Mouse (Mus musculus) spleen, postnatal 4 days (tissue): Measurements from ENCODE around the gene Cd19.
A peak's percentile ranks its signal among the peaks of the same experiment; 100 is the strongest.

ENCODE experiments used
- DNase-seq, 2 experiments: peaks; one replicate each; pipeline ENCODE4 v3.0.0; 2022; ENCODE audit warnings: low spot score in 2 of 2

Gene Cd19

DNA sequence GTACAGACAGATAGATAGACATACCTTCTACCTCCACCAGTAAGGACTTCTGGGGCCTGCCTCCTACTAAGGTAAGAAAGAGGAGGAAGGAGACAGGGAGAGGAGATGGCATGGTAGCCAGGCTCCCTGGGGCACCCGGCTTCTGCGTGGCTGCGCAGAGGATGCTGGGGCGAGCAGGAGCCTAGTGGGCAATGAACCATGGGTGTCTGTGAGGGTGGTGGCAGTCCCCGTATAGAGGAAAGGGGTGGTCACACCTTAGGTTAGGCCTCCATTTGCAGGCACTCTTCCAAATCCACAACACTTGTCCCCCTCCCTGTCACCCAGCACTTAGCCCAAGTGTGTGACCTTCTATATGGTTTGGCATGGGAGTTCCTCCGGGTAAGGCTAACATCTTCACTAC, at the start of gene Cd19:
TSS of gene Cd19 (minus strand) at position 165 of the 400 bp plus-strand sequence.
- peak; percentile 45 to 76 for DNase-seq

DNA sequence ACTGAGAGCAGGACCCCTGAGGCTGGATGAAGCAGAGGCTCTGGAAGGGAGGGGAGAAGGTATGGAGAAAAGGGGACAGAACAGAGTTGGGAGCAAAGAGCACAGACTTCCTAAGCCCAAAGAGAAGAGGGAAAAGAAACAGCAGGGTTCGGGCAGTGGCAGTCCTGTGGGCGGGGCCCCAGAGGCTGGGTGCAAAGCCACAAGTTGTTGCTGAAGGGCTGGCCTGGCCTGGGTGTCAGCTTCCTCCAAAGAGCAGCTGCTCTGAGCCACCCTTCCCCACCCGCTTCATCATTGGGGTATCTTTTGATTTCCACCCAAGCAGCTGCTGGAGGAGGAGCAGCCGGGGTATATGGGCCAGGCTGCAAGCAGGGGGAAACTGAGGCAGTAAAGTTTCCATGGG, 49.4 kb upstream of the Cd19 start:
- peak; percentile 49 to 74 for DNase-seq

DNA sequence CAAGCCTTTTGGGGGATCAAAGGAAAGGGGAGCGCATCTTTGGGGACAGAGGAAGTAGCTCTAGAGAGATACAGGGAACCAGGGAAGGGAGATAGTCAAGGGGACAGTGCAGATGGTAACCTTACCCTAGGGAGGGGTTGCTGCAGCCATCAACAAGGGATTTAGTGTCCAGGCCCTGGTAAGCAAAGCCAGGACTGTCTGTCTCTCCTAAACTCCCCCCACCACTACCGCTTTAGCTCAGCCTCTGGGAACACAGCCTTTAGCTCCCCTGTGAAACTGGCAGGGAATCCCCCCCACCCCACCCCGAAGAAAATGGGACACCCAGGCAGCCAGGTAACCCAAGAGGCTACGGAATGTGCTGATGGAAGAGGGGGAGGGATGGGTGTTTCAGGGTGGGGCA, 48.9 kb upstream of the Cd19 start:
- DNase-seq = no peak

DNA sequence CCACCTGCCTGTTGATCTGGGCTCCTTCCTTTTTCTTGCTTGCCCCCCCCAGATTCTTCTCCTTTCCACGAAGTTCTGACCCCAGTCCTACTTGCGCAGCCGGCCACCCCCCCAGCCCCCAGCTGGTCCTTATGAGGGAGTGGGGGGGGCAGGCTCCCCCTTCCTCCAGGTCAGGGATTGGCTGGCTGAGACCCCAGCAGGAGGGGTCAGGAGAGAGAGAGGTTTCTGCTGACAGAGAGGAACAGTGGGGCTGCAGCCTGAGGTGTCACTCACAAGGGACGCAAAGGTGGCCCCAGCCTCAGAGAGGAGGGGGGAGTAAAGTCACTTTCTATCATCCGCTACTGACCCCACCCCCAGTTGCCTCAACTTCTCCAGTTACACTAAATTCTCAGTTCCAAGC, 48.3 kb upstream of the Cd19 start, which contains the start of gene Atp2a1:
TSS of gene Atp2a1 (minus strand) at position 105 of the 400 bp plus-strand sequence.
- DNase-seq = peak in 1 of 2 experiments; percentile 61

DNA sequence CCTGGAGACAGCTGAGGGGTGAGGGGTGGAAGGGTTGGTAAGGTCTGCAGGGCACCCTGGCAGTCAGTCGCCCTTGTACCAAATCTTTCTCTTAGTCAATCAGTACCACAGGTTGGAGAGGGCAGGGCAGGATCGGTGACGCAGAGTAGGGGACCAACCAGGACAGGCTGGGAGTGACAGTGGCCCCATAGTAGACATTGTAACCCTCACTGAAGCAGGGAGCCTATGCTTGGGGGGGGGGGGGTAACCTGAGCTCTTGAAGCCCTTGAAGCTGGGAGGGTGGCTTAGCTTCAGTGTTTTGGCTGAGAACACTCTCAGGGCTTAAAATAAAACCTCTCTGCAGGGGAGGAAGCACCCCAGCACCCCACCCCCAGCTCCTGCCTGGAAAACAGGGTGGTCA, 46.9 kb upstream of the Cd19 start:
- DNase-seq = no peak

DNA sequence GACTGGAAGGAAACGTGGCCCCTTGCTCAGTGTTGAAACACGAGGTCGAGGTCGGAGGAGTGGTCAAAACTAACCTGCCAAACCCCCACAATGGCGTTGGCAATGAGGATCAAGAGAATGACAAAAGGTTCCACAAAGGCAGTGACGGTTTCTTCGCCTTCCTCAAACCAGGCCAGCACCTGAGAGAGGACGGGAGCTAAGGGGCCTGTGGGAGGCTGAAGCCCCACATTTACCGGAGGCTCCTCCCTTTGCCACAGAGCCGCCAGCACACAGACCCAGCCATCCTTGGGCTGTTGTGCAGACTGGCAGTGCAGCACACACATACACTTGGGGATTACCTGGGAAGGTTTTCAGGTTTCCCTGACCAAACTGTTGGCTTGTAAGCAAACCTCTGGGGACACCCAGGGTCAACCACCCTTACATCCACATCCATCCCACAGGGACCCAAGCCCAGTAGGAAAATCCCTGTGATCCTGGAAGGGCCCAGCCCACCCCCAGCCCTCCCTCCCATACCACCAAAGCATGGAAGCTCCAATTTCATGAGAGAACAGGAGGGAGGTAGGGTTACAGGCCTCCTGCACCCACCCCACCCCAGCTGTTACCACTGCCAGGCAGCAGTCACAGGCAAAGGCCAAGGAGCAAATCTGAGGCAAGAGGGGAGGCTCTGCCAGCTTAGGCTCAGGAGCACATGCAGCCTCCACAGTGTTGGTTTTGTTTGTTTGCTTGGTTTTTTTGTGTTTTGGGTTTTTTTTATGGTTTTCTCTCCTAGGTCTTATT, 46.1 kb upstream of the Cd19 start:
- DNase-seq = peak in 1 of 2 experiments; percentile 57

DNA sequence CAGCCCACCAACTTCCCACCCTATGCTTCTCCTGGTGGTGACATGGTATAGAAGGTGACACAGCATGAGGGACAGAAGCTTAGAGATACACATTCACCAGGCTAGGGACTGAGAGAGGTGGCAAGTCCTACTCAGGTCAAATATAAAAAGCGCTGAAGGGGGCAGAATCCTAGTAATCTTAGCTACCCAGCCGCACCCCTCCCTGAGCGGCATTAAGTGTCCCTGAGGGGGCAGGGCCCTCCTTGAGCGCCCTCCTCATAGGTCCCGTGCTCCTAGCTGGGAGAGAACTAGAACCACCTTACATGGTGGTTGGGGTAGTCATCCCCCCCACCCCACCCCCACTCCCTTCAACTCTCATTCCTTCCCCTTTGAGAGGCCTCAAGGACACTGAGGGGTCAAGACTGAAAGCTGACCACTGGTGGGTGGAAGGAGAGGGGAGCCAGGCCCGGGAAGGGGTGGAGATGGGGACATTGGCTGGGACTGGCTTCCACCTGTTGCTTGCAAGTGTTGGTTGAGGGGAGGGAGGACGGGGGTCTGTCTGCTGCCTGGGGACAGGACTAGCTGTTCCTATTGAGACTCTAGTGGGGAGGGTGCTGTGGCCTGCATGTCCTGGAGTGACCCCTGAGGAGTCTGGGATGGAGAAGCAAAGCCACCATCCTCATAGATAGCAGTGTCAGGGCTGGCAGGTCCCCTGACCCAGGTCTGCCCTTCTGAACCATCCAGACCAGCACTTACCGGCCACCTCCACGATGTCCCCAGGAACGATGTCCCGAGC, 44.3 kb upstream of the Cd19 start:
- peak in 1 of 2 experiments; percentile 55 for DNase-seq

DNA sequence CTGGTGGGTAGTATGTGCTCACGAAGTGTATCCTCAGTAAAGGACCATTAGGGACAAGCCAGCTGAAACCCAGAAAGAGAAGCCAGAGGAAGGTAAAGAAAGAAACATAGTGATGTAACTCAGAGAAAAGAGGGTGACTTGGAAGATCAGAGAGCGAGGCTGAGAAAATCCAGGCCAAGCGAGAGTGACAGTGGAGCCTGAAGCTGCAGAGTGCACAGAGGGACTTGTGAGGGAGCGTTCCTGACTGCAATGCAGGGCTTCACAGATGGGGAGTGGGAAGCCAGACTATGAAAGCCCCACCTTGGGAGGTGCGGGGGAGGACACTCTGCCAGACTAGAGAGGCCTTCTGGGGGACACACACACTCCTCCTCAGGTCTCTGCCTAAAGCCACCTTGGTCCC, 43.5 kb upstream of the Cd19 start:
- no peak for DNase-seq

DNA sequence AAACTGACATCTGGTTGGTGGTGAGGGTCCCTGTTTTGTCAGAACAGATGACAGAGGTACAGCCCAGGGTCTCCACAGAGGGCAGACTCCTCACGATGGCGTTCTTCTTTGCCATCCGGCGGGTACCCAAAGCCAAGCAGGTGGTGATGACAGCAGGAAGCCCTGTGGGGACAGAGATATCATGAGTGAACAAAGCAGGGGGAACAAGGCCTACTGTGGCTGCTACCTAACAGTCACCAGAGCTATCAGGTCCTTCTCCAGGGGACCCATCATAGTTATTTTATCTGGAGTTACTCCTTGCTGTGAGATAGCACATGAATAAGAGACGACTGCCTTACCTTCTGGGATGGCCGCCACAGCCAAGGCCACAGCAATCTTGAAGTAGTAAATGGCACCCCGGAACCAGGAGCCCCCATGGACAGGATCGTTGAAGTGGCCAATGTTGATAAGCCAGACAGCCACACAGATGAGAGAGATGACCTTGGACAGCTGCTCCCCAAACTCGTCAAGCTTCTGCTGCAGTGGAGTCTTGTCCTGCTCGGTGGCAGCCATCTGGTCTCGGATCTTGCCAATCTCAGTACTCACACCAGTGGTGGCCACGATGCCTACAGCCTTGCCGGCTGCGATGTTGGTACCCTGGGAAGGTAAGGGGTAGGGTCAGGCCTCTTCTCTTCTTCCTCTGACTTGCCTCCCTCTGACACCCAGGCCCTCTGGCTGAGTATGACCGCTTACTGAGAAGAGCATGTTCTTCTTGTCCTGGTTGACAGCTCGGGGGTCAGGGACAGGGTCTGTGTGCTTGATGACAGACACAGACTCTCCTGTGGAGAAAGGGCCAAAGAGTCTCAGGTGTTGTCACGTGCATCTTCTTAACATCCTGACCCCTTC, 41.9 kb upstream of the Cd19 start:
- peak in 1 of 2 experiments; percentile 58 for DNase-seq

DNA sequence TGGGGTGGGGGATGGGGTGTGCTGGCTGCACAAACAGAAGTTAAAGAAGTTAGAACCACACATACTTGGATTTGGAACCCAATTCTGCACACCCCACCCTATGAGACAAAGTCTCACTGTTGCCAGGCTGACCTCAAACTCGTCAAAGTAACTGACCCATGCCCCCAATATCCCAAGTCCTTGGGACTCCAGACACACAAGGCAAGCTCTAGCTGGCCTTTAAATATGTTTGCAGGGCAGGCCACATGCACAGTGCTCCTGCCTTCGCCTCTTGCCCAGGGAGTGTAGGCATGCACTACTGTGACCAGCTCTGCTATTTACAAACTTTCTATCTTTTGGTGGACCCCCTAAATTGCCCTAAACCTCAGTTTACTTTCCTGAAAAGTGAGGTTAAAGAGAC, 40.6 kb upstream of the Cd19 start:
- no peak for DNase-seq

DNA sequence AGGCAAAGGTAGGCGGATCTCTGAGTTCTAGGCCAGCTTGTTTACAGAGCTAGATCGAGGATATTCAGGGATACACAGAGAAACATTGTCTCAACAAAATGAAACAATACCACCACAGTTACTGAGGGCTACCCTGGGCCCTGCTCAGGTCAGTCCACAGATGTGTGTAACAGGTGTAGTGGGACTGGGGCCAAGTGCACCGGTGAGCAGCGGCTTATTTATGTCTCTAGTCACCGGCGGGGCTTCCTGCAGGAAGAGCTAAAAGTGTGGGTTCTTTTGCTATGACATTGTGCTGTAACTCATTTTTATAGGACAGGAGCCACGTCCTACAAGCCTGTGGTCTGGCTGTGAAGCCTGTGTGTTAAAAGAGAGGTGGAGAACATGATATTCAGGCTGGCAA, 39.2 kb upstream of the Cd19 start:
- no peak for DNase-seq

DNA sequence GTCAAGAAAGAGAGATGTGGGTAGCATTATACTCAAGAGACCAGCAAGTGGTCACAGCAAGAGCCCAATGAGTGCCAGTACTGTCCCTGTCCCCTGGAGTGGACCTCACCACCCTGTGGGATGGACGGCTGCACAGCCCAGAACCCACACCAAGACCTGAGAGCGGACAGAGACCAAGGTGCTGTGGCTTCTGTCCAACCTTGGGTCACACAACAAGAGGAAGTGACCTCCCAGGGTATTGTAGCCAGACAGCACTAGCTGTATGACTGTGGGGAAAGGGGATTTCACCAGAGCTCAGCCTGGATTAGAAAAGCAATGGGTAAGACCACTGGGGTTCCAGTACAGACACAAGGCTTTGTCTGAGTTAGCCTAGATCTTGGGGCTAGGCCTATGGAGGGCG, 37.6 kb upstream of the Cd19 start:
- DNase-seq = no peak

DNA sequence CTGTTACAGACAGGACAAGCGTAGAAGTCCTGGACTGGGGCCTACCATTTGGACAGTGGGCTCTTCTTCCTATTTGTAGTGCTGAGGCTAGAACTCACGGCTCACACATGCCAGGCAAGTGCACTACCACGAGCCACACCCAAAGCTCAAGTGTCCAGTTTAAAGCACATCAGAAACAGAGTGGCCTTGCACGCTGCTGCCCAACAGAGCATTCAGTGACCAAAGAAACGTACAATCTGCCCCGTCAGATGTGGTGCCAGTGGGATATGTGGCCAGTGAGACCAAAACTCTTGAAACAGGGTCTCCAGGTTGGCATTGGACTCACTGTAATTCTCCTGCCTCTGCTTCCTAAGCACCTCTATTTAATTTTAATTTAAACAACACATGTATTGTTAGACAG, 36.0 kb upstream of the Cd19 start:
- DNase-seq = no peak

DNA sequence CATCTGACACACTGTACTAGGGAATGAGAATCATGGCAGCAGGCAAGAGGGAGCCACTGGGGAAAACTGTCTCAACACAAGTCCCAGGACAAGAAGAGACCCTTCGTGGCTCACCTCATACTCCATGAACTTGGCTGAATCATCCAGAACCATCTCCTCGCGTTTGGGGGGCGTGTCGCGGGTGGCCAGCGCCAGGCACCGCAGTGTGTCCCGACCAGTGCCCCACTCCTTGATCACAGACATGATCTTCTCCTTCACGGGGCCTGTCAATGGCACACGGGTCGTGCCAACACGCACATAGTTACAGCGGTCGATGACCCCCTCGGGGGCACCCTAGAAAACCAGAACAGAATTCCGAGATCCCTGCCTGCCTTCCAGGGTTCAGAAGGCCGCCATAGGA, 35.3 kb upstream of the Cd19 start:
- peak in 1 of 2 experiments; percentile 60 for DNase-seq

DNA sequence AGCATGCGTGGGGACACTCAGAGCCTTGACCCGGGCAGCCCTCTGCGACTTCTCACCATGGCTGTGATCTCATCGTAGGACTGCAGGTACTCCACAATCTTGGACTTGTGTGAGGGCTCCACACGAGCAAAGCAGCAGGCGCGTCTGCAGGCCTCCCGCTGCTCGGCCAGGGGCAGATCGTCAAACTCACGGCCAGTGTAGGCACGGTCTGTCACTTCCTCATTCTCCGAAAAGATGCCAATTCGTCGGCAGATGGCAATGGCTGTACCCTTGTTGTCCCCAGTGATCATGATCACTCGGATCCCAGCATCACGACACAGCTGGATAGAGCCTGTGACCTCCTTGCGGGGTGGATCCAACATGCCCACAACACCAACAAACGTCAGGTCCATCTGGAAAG, 33.8 kb upstream of the Cd19 start:
- peak in 1 of 2 experiments; percentile 63 for DNase-seq

DNA sequence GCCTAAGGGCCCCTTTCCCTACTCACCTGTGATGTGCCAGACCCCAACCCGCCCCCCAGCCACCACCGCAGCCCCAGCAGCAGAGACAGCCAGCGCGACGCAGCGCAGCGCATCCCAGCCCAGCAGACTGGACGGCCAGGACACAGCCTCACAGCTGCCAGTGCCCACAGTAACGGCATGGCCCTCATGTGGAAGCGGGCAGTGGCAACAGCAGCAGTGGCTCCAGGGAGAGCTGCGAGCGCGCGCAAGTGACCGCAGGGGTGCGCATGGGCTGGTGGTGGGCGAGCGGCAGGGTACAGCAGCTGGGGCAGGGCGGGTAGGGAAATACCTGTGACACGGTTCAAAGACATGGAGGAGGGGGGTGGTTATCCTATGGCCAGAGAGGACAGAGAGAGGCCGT, 31.5 kb upstream of the Cd19 start:
- DNase-seq = peak in 1 of 2 experiments; percentile 61

DNA sequence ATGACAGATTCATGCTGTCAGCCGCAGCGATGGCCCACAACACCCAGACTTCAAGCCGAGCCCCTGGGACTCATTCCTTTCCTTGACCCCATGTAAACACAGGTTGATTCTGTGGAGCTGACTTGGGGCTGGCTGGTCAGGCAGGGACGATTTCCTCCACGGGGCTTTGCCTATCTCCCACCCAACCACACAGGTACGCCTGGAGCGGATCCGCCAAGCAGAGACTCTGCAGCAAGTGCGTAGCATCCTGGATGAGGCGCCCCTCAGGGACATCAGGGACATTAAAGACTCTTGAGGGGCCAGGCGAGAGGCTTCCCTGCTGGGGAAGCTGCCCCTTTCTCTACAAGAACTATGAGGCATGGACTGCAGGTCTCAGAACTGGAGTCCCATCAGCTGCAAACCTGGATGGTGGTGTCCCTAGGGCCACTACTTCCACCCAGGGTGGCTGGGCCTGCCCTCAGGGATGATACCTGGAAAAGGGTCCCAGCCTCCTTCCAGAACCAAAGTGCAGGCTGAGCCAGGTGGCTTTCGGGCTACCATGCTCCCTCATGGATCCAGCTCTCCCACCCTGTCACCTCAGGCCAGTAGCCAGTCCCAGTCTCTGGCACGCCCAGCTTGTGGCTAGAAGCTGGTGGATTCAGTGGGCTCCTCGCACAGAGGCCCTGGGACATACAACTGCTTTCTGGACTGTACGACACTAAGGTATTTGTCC, 30.6 kb upstream of the Cd19 start:
- DNase-seq = no peak

DNA sequence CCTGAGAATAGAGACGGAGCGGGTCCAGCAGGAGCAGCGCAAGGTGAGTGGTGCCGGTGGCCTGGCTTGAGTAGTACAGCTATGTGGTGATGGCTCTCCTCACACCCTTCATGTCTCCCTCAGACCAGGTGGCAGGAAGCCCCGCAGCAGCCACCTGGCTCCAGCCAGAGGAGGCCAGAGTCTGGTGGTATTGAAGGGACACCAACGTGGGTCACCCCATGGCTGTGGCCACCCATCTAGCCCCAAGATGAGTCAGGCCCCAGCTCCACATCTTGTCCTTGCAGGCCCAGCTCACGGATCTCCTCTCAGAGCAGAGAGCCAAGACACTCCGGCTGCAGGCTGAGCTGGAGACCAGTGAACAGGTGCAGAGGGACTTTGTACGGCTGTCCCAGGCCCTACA, 29.8 kb upstream of the Cd19 start:
- no peak for DNase-seq

DNA sequence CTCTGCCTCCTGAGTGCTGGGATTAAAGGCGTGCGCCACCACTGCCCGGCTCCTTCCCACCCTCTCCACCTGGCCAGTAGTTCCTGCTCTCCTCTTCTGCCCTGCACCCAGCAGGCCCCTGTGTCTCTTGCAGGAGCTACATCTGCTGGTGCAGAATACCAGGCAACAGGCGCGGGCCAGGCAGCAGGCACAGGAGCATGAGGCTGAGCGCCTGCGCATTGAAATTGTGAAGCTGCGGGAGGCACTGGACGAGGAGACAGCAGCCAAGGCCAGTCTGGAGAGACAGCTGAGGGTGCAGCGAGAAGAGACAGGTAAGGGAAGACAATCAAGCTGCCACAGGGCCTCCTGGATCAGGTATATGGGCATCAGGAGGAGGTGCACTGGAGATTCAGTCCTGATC, 29.3 kb upstream of the Cd19 start:
- DNase-seq = peak in 1 of 2 experiments; percentile 59

DNA sequence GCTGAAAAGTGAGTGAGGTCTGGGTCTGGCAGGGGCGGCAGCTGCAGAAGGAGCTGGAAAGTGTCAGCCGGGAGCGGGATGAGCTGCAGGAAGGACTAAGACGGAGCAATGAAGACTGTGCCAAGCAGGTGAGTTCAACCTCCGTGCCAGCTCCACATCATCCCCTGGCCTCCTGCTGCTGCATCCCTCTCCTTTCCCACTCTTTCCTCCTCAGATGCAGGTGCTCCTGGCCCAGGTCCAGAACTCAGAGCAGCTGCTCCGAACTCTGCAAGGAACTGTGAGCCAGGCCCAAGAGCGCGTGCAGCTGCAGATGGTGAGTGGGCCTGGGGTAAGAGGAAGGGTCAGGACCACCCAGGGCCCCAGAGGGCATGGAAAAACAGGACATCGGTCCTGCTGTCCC, 25.4 kb upstream of the Cd19 start:
- DNase-seq = no peak

DNA sequence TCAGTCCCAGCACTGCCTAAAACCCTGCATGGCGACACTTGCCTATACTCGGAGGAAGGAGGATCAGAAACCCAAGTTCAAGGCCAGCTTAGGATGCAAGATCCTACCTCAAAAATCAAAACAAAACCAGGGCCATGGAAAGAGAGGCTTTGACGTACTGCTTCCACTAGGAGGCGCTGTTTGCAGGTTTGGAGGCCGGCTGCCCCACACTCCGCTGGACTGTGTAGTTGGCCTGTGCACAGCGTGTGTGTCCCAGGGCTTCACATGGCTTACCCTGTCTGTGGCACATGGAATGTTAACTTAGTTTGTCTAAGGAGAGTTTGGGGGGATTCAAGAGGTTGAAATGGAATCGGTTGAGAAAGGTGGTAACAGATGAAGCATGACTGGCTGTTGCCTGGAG, 22.2 kb upstream of the Cd19 start:
- DNase-seq = peak; percentile 67 to 90
